Mouse (Mus musculus) B cell, adult 2 months (primary cell): Measurements from ENCODE around the gene Cdh13.
"Not testable (repeated sequence)": the region's sequence is repeated elsewhere in the genome, so short reads cannot be mapped to it uniquely, and the experiment has no call there.

Experiments used
- DNase-seq, 2 experiments: peaks; one replicate each; pipeline ENCODE4 v3.0.0; 2022

Cdh13 gene

GRCm38 (mm10) chr8:118709366-118709765 lies 425.8 kb downstream of the Cdh13 start:
- no peak for DNase-seq

- DNase-seq: no peak
Measured at GRCm38 (mm10) chr8:118711631-118712030, 428.1 kb downstream of the Cdh13 start.

DNA sequence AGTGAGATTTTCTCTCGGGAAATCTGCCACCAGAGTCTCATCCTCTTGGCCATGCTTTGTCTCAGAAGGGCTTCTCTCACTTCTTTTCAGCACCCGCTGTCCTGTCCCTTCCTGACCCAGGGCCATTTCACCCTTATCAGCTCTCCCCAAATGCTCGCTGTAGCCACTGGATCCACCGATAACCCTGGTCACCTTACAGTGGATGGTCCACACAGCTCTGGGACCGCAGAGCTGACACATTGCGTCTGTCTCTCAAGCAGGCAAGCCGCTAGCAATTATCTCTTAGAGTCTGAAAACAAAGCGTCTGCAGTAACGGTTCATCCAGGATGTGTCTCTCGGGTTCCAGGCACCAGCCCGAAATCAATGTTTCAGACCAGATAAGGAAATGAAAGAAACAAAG lies 429.6 kb downstream of the Cdh13 start:
- DNase-seq: no peak

DNA sequence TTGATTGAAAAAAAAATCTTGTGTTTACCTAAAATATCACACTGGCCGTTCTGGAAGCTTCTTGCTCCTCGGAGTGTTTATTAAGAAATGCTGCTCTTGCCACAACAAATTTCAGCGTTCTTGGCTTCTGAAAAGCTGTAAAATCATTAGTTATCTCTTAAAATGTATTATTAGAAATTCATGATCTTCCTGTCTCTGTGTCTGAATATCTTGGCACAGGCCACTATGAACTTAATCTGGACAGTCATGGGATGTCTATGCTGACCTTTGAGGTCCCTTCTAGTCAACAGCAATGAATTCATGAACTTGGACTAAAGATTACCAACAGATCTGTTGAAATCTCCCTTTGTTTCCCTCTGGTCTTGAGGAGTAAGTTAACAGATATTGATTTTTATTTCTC lies 430.1 kb downstream of the Cdh13 start:
- DNase-seq: no peak

GRCm38 (mm10) chr8:118722896-118723295 lies 439.4 kb downstream of the Cdh13 start:
- no peak for DNase-seq

GRCm38 (mm10) chr8:118725651-118726050 lies 442.1 kb downstream of the Cdh13 start:
- DNase-seq: no peak

- DNase-seq: no peak
Measured at GRCm38 (mm10) chr8:118741781-118742180, 458.2 kb downstream of the Cdh13 start.

DNA sequence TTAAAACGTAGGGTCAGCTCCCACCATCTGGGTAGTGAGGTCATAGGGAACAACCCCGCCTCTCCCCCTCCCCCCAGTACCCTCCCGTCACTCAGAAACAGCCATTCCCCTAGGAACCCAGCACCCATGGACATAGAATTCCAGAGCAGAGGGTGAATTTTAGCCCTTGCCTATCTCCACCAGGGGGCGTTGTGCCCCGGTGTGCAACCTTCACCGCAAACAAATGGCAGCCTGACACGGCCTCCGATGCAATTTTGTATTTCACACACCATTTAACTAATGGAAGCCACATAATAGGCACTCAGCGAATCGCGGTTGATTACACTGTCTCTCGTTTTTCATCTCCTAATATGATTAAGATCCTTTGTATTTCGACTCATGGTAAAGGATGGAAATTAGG lies 461.5 kb downstream of the Cdh13 start:
- no peak for DNase-seq

- no peak for DNase-seq
Measured at GRCm38 (mm10) chr8:118748041-118748604, 464.6 kb downstream of the Cdh13 start.

GRCm38 (mm10) chr8:118749191-118749590 lies 465.7 kb downstream of the Cdh13 start:
- DNase-seq: no peak

DNA sequence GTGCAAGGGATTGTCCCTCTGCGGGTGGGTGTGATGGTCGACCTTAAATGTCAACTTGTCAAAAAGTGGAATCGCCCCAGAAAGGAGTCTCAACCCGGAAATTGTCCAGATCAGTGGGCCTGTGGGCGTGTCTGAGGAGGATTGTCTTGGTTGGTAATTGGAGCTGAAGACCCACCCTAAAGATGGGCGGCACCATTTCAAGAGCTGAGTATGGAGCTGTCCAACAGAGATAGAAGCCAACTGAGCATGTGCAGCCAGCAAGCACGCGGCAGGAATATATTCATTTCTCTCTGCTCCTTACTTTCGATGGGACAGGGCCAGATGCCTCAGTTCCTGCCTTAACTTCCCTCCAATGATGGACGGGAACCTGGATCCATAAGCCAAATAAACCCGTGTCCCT lies 466.3 kb downstream of the Cdh13 start:
- no peak for DNase-seq

DNA sequence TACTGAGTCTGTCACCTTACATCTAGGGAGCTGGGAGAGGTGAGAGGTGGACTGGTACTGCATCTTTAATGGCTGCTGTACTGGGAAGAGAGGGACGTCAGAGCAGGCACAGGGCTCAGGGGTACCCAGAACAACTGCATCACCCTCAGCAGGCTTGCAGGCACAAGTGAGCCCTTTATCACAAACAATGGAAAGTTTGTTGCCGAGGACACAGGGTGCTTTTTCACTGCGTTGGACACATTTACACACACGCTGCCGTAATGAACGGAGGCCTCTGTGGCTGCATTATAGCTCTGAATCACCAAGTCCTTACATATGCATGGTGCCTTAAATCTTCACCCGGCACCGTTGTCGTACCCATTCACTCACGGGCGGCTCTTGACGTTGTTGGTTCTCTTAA lies 470.2 kb downstream of the Cdh13 start:
- DNase-seq: no peak

GRCm38 (mm10) chr8:118754119-118754518 lies 470.6 kb downstream of the Cdh13 start:
- no peak for DNase-seq

GRCm38 (mm10) chr8:118777507-118777906 lies 494.0 kb downstream of the Cdh13 start:
- not testable (repeated sequence) for DNase-seq

GRCm38 (mm10) chr8:118778374-118778773 lies 494.8 kb downstream of the Cdh13 start:
- no peak for DNase-seq

- DNase-seq: no peak
Measured at GRCm38 (mm10) chr8:118785646-118786045, 502.1 kb downstream of the Cdh13 start.

- DNase-seq: no peak
Measured at GRCm38 (mm10) chr8:118789649-118790048, 506.1 kb downstream of the Cdh13 start.

DNA sequence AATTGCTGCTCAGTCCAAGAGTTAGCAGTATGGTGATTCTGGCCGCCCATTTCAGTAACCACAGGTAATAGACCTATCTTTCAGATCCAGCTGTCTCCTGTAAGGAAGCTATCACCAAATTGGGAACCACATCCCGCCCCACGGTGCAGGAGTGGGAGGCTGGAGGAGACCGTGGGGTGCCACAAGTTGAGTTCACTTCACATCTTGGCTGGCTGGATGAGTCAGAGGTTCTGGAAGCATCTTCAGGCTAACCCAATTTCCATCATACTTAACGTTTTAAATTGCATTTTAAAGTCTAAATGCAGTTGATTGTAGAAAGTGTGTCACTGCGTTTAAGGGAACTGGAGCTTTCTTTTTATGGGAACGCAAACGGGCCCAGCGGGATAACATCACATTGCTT lies 511.4 kb downstream of the Cdh13 start:
- DNase-seq: no peak

- DNase-seq: no peak
Measured at GRCm38 (mm10) chr8:118796491-118796890, 513.0 kb downstream of the Cdh13 start.

DNA sequence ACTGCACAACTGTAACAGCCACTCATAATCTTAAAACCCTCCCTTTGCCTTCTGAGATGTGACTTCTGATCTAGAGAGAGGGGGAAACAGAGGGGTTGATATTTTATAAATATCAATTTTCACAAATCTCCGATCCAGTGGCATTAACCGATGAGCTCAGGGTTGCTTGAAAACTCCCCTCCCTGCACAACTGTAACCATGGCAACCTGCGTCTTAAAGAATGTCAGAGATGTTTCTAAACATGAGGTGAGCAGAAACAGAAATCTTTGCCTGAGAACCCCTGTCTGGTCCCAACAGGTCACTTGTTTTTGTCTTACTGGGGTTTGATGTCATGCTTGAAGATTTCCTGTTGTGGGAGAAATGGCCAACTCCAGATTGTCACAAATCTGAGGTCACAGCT lies 513.6 kb downstream of the Cdh13 start:
- no peak for DNase-seq

DNA sequence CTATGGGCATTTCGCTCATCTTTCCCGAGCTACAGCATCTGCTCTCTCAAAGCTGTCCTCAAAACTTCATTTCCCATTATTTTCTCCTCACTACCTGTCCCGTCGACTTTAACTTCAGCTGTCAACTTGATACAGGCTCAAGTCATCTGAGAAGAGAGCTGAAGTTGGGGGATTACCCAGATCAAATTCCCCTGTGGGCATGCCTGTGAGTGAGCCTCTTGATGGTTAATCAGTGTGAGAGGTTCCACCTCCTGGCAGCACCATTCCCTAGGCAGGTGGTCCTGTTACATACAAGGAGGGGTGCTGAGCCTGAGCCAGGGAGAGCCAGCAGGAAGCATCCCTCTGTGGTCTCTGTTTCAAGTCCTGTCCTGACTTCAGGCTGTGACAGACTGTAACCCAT lies 519.6 kb downstream of the Cdh13 start:
- DNase-seq: no peak

DNA sequence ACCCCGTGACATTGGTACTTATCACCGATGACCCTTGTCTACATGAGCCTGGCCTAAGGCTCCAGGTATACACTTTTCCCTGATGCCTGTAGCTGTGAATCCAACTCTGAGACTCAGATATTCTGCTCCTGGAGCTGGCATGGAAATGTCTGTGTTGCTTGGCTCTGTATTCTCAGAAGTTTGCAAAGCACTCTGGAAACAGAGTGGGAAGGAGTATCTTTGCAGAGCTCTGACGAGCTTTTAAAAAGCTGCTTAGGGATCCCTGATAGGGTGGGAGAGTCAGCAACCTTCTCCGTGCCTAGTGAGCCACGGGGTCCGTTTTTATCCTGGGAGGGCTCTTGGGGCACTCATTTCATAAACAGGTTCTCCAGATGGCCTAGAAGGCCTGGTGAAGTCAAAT lies 526.1 kb downstream of the Cdh13 start:
- DNase-seq: no peak

DNA sequence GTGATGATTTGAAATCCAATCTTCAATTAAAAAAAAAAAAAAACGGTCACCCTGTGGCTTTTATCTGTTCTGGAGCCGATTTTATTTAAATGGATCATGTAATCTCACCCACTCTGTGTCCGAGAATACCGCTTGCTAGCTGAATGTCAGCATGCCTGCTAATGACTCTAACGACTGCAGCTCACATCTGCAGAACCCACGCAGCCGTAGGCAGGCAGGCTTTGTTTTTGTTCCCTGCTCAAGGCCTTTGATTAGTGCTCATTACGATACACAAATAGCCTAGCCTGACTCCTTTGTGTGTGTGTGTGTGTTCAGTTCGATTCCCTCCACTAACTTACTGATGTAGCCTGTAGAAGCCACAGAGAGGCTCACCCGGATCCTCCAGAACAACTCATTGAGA lies 531.5 kb downstream of the Cdh13 start:
- DNase-seq: no peak

GRCm38 (mm10) chr8:118826761-118827160 lies 543.2 kb downstream of the Cdh13 start:
- DNase-seq: no peak

GRCm38 (mm10) chr8:118827726-118828125 lies 544.2 kb downstream of the Cdh13 start:
- no peak for DNase-seq

GRCm38 (mm10) chr8:118830291-118830690 lies 546.8 kb downstream of the Cdh13 start:
- no peak for DNase-seq
